In the genomic region with DNA sequence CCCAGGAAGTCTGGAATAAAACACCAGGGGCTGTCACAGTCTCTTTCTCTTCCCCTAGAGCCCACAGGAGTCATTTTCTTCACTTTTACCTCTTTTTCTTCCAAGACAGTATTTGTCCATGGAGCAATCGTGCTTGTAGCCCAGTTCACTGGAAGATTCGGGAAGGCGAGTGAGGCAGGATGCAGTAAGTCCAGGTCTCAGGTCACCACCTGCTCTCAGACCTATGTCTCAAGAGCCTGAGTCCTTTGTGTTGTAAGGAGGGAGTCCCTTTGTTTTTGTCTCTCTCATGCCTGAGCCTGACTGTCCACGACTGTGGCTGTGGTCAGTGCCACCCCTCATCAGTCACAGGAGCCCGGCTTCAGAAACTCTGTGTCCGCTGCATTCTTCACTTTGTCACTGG, we compare ENCODE assay signal across 28 mouse cellular contexts.
"Had no signal": no experiment of that assay in that cellular context is flagged by ENCODE, and none has a peak within 500 bp of the region (broad histone marks: within the 10 kb centered on the region; RNA-seq: fewer than 3 reads in every experiment).

No protein-coding gene starts in this region.

- H3K9ac ChIP-seq: embryonic facial prominence, embryonic 12.5 days; embryonic facial prominence, embryonic 13.5 days; embryonic facial prominence, embryonic 15.5 days; forebrain, embryonic 12.5 days; forebrain, embryonic 13.5 days; forebrain, embryonic 15.5 days; forebrain, postnatal 0 days had no signal

- H3K27me3 ChIP-seq: embryonic facial prominence, embryonic 12.5 days; embryonic facial prominence, embryonic 13.5 days; embryonic facial prominence, embryonic 15.5 days; forebrain, embryonic 12.5 days; forebrain, embryonic 13.5 days; forebrain, embryonic 15.5 days had no signal

- H3K4me3 ChIP-seq: embryonic facial prominence, embryonic 10.5 days; embryonic facial prominence, embryonic 12.5 days; embryonic facial prominence, embryonic 13.5 days; embryonic facial prominence, embryonic 15.5 days; erythroblast, embryonic 14.5 days; forebrain, embryonic 10.5 days; forebrain, embryonic 12.5 days; forebrain, embryonic 13.5 days; forebrain, embryonic 15.5 days; gastrocnemius, adult 2 months; heart, adult 2 months had no signal

- H3K36me3 ChIP-seq: embryonic facial prominence, embryonic 10.5 days; embryonic facial prominence, embryonic 12.5 days; embryonic facial prominence, embryonic 13.5 days; embryonic facial prominence, embryonic 15.5 days; forebrain, embryonic 10.5 days; forebrain, embryonic 12.5 days; forebrain, embryonic 15.5 days had no signal

- H3K4me2 ChIP-seq: embryonic facial prominence, embryonic 12.5 days; embryonic facial prominence, embryonic 13.5 days; embryonic facial prominence, embryonic 15.5 days; forebrain, embryonic 12.5 days; forebrain, embryonic 13.5 days; forebrain, embryonic 15.5 days had no signal

- DNase-seq: cerebellum, adult 2 months; cerebellum, adult 8-10 months; cerebellum, adult 9-10 months; cerebellum, adult 9-11 months; cerebellum, postnatal 10 days; cerebellum, postnatal 14 days; cerebellum, postnatal 25 days; cerebellum, postnatal 36 days; embryo, embryonic 11 days; forebrain, postnatal 0 days; gastrocnemius, adult 2 months; gastrocnemius, postnatal 10 days; gastrocnemius, postnatal 14 days; gastrocnemius, postnatal 25 days; gastrocnemius, postnatal 36 days; heart, adult 18-20 months; heart, adult 2 months had no signal

- H3K4me1 ChIP-seq: embryonic facial prominence, embryonic 12.5 days; forebrain, embryonic 12.5 days; forebrain, embryonic 13.5 days; forebrain, embryonic 15.5 days had no signal

- H3K9me3 ChIP-seq: embryonic facial prominence, embryonic 10.5 days; embryonic facial prominence, embryonic 12.5 days; embryonic facial prominence, embryonic 13.5 days; embryonic facial prominence, embryonic 15.5 days; forebrain, embryonic 10.5 days; forebrain, embryonic 12.5 days; forebrain, embryonic 13.5 days; forebrain, embryonic 15.5 days had no signal

- ATAC-seq: forebrain, embryonic 13.5 days; forebrain, embryonic 14.5 days; forebrain, embryonic 15.5 days; forebrain, embryonic 16.5 days; forebrain, postnatal 0 days had no signal

- H3K27ac ChIP-seq: embryonic facial prominence, embryonic 10.5 days; embryonic facial prominence, embryonic 12.5 days; embryonic facial prominence, embryonic 13.5 days; embryonic facial prominence, embryonic 15.5 days; forebrain, embryonic 10.5 days; forebrain, embryonic 12.5 days; forebrain, embryonic 13.5 days; forebrain, embryonic 15.5 days; gastrocnemius, adult 2 months; heart, adult 2 months had no signal
